Mouse (Mus musculus) myocyte (in vitro differentiated cells): ENCODE data around the gene Mfap4. TPM values are rescaled to one million over a fixed set of nuclear protein-coding genes. Genes with fewer than 3 reads are reported as not detected.

Source experiments
- H3K27me3 ChIP-seq: one replicate; pipeline ENCODE4 v1.6.1; 2011; ENCODE audit not compliant: control insufficient read depth, insufficient read depth, insufficient read length
- H3K36me3 ChIP-seq: one replicate; pipeline ENCODE4 v1.6.1; 2011; ENCODE audit not compliant: control insufficient read depth, insufficient read depth
- H3K4me2 ChIP-seq: one replicate; pipeline ENCODE4 v1.6.1; 2011; ENCODE audit warnings: low read depth, control low read depth
- H3K4me3 ChIP-seq: one replicate; pipeline ENCODE4 v1.5.1; 2011; ENCODE audit warnings: mild to moderate bottlenecking, control low read depth, moderate library complexity
- H3K79me2 ChIP-seq: one replicate; pipeline ENCODE4 v1.6.1; 2011; ENCODE audit not compliant: control insufficient read depth, insufficient read depth
- H3ac ChIP-seq: one replicate; pipeline ENCODE4 v1.6.1; 2011; ENCODE audit not compliant: control insufficient read depth, insufficient read length
- CEBPB ChIP-seq: IDR thresholded peaks from 2 replicates; pipeline ENCODE4 v1.6.1; 2011; ENCODE audit warnings: mild to moderate bottlenecking, moderate library complexity; ENCODE audit not compliant: poor library complexity, insufficient read depth, severe bottlenecking
- E2F4 ChIP-seq: IDR thresholded peaks from one replicate; pipeline ENCODE4 v1.6.1; 2011; ENCODE audit warnings: mild to moderate bottlenecking, control low read depth, moderate library complexity; ENCODE audit not compliant: insufficient read depth
- MAX ChIP-seq: IDR thresholded peaks from one replicate; pipeline ENCODE4 v1.6.1; 2011; ENCODE audit warnings: low read depth, mild to moderate bottlenecking, control low read depth
- MYOD1 ChIP-seq, 3 experiments: IDR thresholded peaks; one replicate each; pipeline ENCODE4 v1.6.1; 2011; ENCODE audit warnings: control low read depth in 2 of 3, low read depth in 2 of 3, mild to moderate bottlenecking in 2 of 3, moderate library complexity in 1 of 3; ENCODE audit not compliant: insufficient read length in 2 of 3, control insufficient read depth in 1 of 3
- MYOG ChIP-seq, 3 experiments: IDR thresholded peaks; one replicate each; pipeline ENCODE4 v1.6.1; 2011; ENCODE audit warnings: control low read depth in 2 of 3, low read depth in 2 of 3, mild to moderate bottlenecking in 2 of 3; ENCODE audit not compliant: insufficient read length in 2 of 3, control insufficient read depth in 1 of 3, insufficient read depth in 1 of 3
- POLR2A ChIP-seq: IDR thresholded peaks from one replicate; pipeline ENCODE4 v1.6.1; 2011; ENCODE audit warnings: low read depth, mild to moderate bottlenecking, control low read depth, moderate library complexity; ENCODE audit not compliant: insufficient read length
- POLR2AphosphoS2 ChIP-seq: IDR thresholded peaks from one replicate; pipeline ENCODE4 v1.6.1; 2011; ENCODE audit warnings: low read depth, control low read depth; ENCODE audit not compliant: insufficient read length
- REST ChIP-seq: IDR thresholded peaks from one replicate; pipeline ENCODE4 v1.6.1; 2011; ENCODE audit warnings: mild to moderate bottlenecking, control low read depth, moderate library complexity; ENCODE audit not compliant: insufficient read depth, insufficient read length
- SRF ChIP-seq: IDR thresholded peaks from one replicate; pipeline ENCODE4 v1.6.1; 2011; ENCODE audit warnings: low read depth; ENCODE audit not compliant: control insufficient read depth, insufficient read length
- TCF12 ChIP-seq: IDR thresholded peaks from one replicate; pipeline ENCODE4 v1.6.1; 2011; ENCODE audit warnings: mild to moderate bottlenecking, control low read depth; ENCODE audit not compliant: poor library complexity, insufficient read depth, severe bottlenecking
- TCF3 ChIP-seq: IDR thresholded peaks from one replicate; pipeline ENCODE4 v1.6.1; 2011; ENCODE audit warnings: low read depth, control low read depth; ENCODE audit not compliant: insufficient read length
- USF1 ChIP-seq: IDR thresholded peaks from one replicate; pipeline ENCODE4 v1.6.1; 2011; ENCODE audit warnings: low read depth, mild to moderate bottlenecking, control low read depth, moderate library complexity
- polyA plus RNA-seq: library from polyadenylated mRNA; unstranded; fragments of >200 nt; fragmentation: generic; extraction: Trizol; gene quantifications from one replicate; pipeline ENCODE4 v1.2.1, GENCODE M21; 2012; ENCODE audit warnings: missing spikeins

The Mfap4 gene
- polyA plus RNA-seq, 1 experiment: 1.1 TPM

DNA sequence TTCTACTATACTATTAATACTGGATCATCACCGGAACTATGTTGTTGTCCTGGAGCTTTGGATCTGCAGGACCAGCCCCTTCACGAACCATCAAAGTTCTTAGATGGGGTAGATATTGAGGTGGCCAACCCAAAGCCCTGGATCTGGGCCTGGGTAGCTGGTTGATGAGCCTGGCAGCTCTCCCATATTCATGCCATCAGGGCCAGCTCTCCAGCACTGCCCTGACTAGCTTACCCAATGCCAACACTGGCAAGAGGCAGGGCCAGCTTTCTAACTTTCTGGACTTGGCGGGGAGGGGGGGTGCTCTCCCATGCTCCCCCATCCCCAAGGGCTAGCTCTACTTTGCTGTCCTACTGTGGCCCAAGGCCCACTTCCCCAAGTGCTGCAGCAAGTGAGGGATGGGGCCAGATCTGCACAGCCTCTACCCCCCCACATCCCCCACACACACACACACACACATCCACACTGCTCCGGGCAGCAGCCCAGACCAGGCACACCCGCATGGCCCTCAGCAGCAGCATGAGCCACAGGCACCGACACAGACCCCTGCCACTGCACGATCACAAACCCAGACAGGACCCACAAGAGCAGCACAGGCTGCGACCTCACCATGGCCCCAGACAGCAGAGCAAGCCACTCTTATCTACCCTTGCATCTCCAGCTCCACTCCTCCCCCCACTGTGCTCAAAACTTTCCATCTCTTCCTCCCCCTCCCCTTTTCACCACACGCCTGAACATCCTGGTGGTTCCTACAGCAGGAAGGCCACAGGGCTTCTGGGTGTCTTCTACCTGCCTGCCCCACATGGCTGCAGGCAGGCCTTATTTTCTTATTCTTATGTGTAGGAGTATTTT is 3.8 kb upstream of the Mfap4 start:
- Histone ChIP-seq H3K27me3 (no peaks in the 10 kb centered on the region), H3K79me2 (no peaks in the 10 kb centered on the region), H3K36me3 (no peaks in the 10 kb centered on the region), H3K4me2 (no peak overlapping the region), H3ac (no peak overlapping the region), H3K4me3 (no peak overlapping the region)
- no peak for TF ChIP-seq MYOD1 (IDR thresholded peaks at IDR 0.05; ENCODE audit: control insufficient read depth in 1 of 3, insufficient read length in 2 of 3, low read depth in 2 of 3)
- TF ChIP-seq MAX: no peak
- TF ChIP-seq SRF: no peak
- TF ChIP-seq TCF3: no peak
- TF ChIP-seq USF1: no peak
- no peak for TF ChIP-seq POLR2A
- no peak for TF ChIP-seq TCF12
- TF ChIP-seq POLR2AphosphoS2: no peak
- TF ChIP-seq MYOG (IDR thresholded peaks at IDR 0.05; ENCODE audit: control insufficient read depth in 1 of 3, insufficient read depth in 1 of 3, insufficient read length in 2 of 3, low read depth in 2 of 3): no peak
- TF ChIP-seq REST: no peak
- no peak for TF ChIP-seq CEBPB
- TF ChIP-seq E2F4: no peak

DNA sequence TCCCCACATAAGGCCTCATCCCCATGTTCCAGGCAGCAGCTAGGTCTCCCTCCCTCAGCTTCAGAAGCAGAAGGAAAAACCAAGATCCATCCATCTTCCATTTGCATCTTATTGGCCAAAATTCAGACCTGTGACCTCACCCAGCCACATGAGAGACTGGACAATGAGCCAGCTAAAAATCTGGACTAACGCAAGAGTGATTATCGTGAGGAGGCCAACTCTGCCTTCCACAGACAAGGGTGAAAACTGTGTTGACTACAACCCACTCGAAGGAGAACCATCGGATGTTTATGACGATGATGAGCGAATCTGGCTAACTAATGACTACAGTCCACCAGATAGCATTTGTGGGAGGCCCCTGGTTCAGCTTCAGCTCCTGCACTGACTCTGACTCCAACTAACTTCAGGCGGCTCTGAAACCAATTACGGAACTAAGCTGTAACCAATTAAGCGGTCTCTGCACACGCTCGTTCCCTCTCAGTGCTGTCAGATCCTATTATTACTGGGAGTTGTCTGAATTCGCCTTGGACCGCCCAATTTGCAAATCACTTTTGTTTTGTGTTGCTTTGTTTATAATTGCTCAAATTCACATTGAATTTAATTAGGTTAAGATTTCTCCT is 1.9 kb upstream of the Mfap4 start:
- H3K79me2 ChIP-seq: no peaks in the 10 kb centered on the region
- TF ChIP-seq POLR2A: no peak
- TF ChIP-seq TCF12: no peak
- TF ChIP-seq MYOD1 (IDR thresholded peaks at IDR 0.05; ENCODE audit: control insufficient read depth in 1 of 3, insufficient read length in 2 of 3, low read depth in 2 of 3): no peak
- TF ChIP-seq POLR2AphosphoS2: no peak
- no peak for TF ChIP-seq MAX
- no peak for TF ChIP-seq SRF
- TF ChIP-seq E2F4: no peak
- no peak for TF ChIP-seq TCF3
- no peak for TF ChIP-seq USF1
- no peak for TF ChIP-seq CEBPB
- no peak for TF ChIP-seq MYOG (IDR thresholded peaks at IDR 0.05; ENCODE audit: control insufficient read depth in 1 of 3, insufficient read depth in 1 of 3, insufficient read length in 2 of 3, low read depth in 2 of 3)
- TF ChIP-seq REST: no peak
- H3K4me3 ChIP-seq: no peak overlapping the region
- no peaks in the 10 kb centered on the region for H3K27me3 ChIP-seq
- peaks cover under 1% of the 10 kb centered on the region for H3K36me3 ChIP-seq
- no peak overlapping the region for H3ac ChIP-seq
- no peak overlapping the region for H3K4me2 ChIP-seq

DNA sequence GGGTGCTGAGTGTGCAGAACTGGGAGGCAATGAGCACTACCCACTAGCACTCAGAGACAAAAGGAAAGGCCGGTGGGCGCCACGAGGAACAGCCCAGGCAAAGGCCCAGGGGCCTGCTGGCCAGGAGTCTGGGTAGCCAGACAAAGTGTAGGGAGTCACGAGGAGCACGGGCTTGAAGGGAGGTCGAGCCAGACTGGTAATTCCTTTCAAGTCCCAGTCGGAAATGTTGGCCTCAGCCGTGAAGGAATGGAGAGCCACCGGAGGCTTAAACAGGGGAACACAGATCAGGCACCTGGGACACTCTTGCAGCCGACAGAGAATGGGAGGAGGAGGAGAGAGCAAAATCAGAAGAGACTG is 997 bp upstream of the Mfap4 start:
- no peak overlapping the region for H3ac ChIP-seq
- H3K79me2 ChIP-seq: no peaks in the 10 kb centered on the region
- H3K4me2 ChIP-seq: no peak overlapping the region
- H3K4me3 ChIP-seq: no peak overlapping the region
- H3K27me3 ChIP-seq: no peaks in the 10 kb centered on the region
- H3K36me3 ChIP-seq: peaks cover 4% of the 10 kb centered on the region
- TF ChIP-seq MYOD1 (IDR thresholded peaks at IDR 0.05; ENCODE audit: control insufficient read depth in 1 of 3, insufficient read length in 2 of 3, low read depth in 2 of 3): no peak

DNA sequence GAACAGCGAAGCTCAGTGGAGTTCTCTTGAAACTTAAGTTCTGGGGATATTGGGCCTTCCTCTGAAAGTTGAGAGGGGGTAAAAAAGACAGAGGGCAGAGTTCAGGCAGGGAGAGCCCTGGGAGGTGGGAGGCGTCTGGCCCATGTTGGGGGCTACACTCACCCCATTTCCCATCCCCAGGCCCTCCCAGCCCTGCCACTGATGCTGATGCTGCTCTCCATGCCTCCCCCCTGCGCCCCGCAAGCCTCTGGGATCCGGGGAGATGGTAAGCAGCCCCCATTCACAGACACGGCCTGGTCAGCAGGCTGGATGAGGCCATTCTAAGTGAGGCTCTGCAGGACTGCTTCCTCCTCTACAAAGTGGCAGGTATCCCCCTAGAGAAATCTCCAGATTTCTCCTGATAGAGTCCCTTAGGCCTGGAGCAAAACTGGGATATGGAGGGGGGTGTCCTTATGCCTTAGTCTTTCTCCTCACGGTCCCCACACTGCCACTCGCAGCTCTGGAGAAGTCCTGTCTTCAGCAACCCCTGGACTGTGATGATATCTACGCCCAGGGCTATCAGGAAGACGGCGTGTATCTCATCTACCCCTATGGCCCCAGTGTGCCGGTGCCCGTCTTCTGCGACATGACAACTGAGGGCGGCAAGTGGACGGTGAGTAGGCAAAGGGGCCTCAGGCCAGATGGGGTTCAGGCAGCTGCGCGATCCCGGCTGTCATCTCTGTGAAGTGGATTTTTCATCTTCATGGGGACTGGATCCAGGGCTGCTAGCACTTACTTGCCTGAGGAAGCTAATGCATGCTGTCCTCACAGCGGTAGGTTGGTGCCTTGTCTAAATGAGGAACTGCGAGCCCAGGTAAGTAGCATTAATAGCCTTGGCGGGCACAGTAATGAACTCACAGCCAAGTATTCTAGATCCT is 568 bp downstream of the Mfap4 start:
- no peak overlapping the region for H3K4me3 ChIP-seq
- peaks cover 10% of the 10 kb centered on the region for H3K36me3 ChIP-seq
- H3K79me2 ChIP-seq: no peaks in the 10 kb centered on the region
- TF ChIP-seq E2F4 (no peak), TCF12 (no peak), REST (no peak)
- H3ac ChIP-seq: no peak overlapping the region
- no peaks in the 10 kb centered on the region for H3K27me3 ChIP-seq
- H3K4me2 ChIP-seq: no peak overlapping the region
